8 mouse cellular contexts compared by ENCODE assay signal in the genomic region with DNA sequence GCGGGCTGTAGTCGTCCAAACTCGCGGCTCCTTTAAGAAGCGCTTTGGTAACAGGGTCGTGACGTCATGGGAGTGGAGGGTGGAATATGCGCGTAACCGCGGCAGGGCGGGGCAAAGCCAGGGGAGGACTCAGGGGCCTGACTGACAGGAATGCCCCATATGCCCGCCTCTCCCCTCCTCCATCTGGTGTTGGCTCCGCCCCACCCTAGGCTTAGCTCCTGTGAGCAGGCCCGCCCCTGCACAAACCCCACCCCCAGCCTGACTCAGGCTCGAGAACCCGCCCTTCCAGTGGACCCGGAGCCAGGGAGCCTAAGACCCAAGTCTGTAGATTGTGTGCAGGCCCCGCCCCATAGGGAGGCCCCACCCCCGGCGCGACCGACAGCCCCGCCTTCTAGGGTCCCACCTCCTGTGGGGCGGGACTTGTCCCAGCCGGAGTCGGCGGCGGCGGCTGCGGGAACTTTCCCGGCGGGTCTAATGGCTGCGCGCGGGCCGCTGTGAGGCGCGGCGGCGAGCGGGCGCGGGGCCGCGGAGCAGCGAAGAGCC. TPM values are rescaled to one million over a fixed set of nuclear protein-coding genes. Genes with fewer than 3 reads are reported as not detected.
DNase-seq lines count a peak whose midpoint lies in the region; ATAC-seq and TF ChIP-seq lines count a peak whose summit lies in the region.

A gene (plus strand): TSS at position 440 of the 543 bp plus-strand sequence.

- peak within 1 kb of the TSS; percentile 95 for H3K27ac ChIP-seq in hindbrain, embryonic 10.5 days
- H3K27ac ChIP-seq in lung, postnatal 0 days (ENCODE audit: low read length): peak within 1 kb of the TSS; percentile 92

- TF ChIP-seq EP300 in lung, postnatal 0 days (IDR thresholded peaks at IDR 0.05): no peak

- peak within 1 kb of the TSS; percentile 84 for H3K4me2 ChIP-seq in lung, postnatal 0 days (replicated peaks; ENCODE audit: low read depth, low read length)

- H3K9me3 ChIP-seq in hindbrain, embryonic 10.5 days: no peaks in the 10 kb centered on the region
- no peaks in the 10 kb centered on the region for H3K9me3 ChIP-seq in lung, postnatal 0 days (ENCODE audit: low read length)

- H3K4me1 ChIP-seq in hindbrain, embryonic 10.5 days (replicated peaks): peaks cover 40% of the 10 kb centered on the region
- peaks cover 31% of the 10 kb centered on the region for H3K4me1 ChIP-seq in lung, postnatal 0 days (ENCODE audit: insufficient read depth, low read depth, low read length)

- H3K9ac ChIP-seq in lung, postnatal 0 days (replicated peaks; ENCODE audit: low read depth): peak within 1 kb of the TSS; percentile 92

- H3K36me3 ChIP-seq in hindbrain, embryonic 10.5 days: no peaks in the 10 kb centered on the region
- H3K36me3 ChIP-seq in lung, postnatal 0 days (ENCODE audit: insufficient read depth, low read length): no peaks in the 10 kb centered on the region

- peak; percentile 88 for ATAC-seq in frontal cortex, adult (ENCODE audit: low TSS enrichment)
- peak; percentile 95 for ATAC-seq in lung, postnatal 0 days

- DNase-seq in MN1 (ENCODE audit: low spot score): peak; percentile 99
- peak; percentile 99 for DNase-seq in cerebellum, adult 9-10 months
- peak; percentile 99 for DNase-seq in hindbrain, embryonic 10.5 days (ENCODE audit: low spot score)
- peak; percentile 100 for DNase-seq in layer of hippocampus, adult 9-11 months
- DNase-seq in lung, postnatal 0 days (ENCODE audit: low spot score): peak; percentile 100
- peak; percentile 99 for DNase-seq in ovary, postnatal 14 days (ENCODE audit: low spot score)
- DNase-seq in thymus, postnatal 14 days: peak; percentile 99

- peak within 1 kb of the TSS; percentile 81 for H3K4me3 ChIP-seq in hindbrain, embryonic 10.5 days
- peak within 1 kb of the TSS; percentile 97 for H3K4me3 ChIP-seq in lung, postnatal 0 days (ENCODE audit: low read depth, low read length)

- H3K27me3 ChIP-seq in hindbrain, embryonic 10.5 days (ENCODE audit: insufficient read depth, poor library complexity, severe bottlenecking): no peaks in the 10 kb centered on the region
- H3K27me3 ChIP-seq in lung, postnatal 0 days (replicated peaks; ENCODE audit: insufficient read depth, low read length): no peaks in the 10 kb centered on the region

- no peak for TF ChIP-seq CTCF in lung, postnatal 0 days (IDR thresholded peaks at IDR 0.05)

- under 1% methylated on average over 47 of the region's 47 CpGs for WGBS in hindbrain, embryonic 10.5 days
- 0% methylated on average over 20 of the region's 47 CpGs for WGBS in lung, postnatal 0 days

RNA-seq across cellular contexts. Expression of the gene that starts here (rescaled TPM):
- 17.9 and 19.0 TPM in 2 replicates for polyA plus RNA-seq in hindbrain, embryonic 10.5 days (2016; fragmentation: Nextera tagmentation; extraction: Ambion mirVana)
- polyA plus RNA-seq in lung, postnatal 0 days (2015; fragmentation: Nextera tagmentation; extraction: Ambion mirVana): 41.3 and 44.8 TPM in 2 replicates

Comparison
In these comparisons a context has a peak if more than half of its experiments do, and no peak if none do; other contexts are left out.
1. Peak in every context shown above with its lines: DNase-seq, ATAC-seq, H3K4me3 ChIP-seq and H3K27ac ChIP-seq.